15 mouse cellular contexts compared by ENCODE assay signal in the genomic region with DNA sequence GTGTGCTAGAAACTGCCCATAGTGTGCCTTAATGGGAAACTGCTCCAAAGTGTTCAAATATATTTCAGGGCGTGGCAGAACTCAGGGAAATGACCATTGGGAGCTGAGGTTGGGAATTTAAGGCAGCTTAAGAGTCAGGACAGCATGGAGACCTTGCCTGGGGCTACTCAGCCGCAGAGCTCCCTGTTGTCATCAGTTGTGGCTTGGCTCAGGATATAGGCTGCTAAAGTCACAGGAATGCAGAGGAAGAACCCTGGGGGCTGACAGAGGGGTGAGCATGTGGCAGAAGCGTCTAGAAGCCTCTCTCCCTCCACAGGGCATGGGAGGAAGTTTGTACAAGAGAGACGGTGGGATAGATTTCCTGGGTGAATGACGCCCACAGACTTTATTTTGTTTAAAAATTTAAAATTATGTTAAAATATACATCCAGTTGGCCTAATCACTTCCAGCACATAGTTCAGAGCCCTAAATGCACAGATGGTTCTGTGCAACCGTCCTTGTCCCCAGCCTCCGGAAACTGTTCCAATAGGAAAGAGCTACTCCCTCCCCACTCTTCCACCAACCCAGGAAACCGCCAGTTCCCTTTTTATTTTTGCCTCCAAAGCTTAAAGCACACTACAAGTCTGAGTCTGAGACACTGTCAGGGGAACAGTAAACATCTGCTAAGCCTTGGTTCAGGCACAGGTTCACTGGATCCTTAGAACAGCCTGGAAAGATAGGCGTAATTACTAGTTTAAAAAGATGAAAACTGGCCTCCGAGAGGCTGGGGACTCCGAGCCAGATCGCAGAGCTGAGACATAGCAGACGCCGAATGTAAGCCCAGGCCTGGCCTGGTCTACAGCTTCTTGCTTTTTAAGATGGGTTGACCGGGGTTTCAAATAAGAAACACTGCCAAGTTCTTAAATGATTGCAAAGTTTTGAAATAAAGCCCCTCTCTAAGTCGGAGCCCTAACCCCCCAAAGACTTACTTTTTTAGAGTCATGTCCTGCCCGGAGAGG. TPM values are rescaled to one million over a fixed set of nuclear protein-coding genes. Genes with fewer than 3 reads are reported as not detected.
A peak's percentile ranks its signal among the peaks of the same experiment; 100 is the strongest.
DNase-seq lines count a peak whose midpoint lies in the region; ATAC-seq and TF ChIP-seq lines count a peak whose summit lies in the region.
"Had no signal": no experiment of that assay in that cellular context is flagged by ENCODE, and none has a peak within 500 bp of the region (broad histone marks: within the 10 kb centered on the region; RNA-seq: fewer than 3 reads in every experiment).

No protein-coding gene starts in this region.

- no peak overlapping the region for H3K4me3 ChIP-seq in forebrain, postnatal 0 days (ENCODE audit: low read depth, low read length)
- no peak overlapping the region for H3K4me3 ChIP-seq in forebrain, embryonic 11.5 days (ENCODE audit: low read depth, low read length)
- H3K4me3 ChIP-seq in lung, embryonic 15.5 days = no peak overlapping the region
- H3K4me3 ChIP-seq in embryonic facial prominence, embryonic 11.5 days (ENCODE audit: low read depth, low read length) = no peak overlapping the region
- no peak overlapping the region for H3K4me3 ChIP-seq in stomach, embryonic 15.5 days (replicated peaks)
- H3K4me3 ChIP-seq: neural tube, embryonic 12.5 days had no signal

- no peak overlapping the region for H3K27ac ChIP-seq in forebrain, postnatal 0 days (ENCODE audit: low read depth, low read length)
- no peak overlapping the region for H3K27ac ChIP-seq in forebrain, embryonic 11.5 days (ENCODE audit: low read depth, low read length)
- peak overlapping the region; percentile 57 for H3K27ac ChIP-seq in lung, embryonic 15.5 days
- H3K27ac ChIP-seq in embryonic facial prominence, embryonic 11.5 days (replicated peaks; ENCODE audit: low read depth, low read length) = no peak overlapping the region
- peak overlapping the region; percentile 85 for H3K27ac ChIP-seq in stomach, embryonic 15.5 days
- H3K27ac ChIP-seq: neural tube, embryonic 12.5 days had no signal

- 68% methylated on average over 17 of the region's 17 CpGs for WGBS in forebrain, postnatal 0 days
- WGBS in forebrain, embryonic 11.5 days = 78% methylated on average over 17 of the region's 17 CpGs
- WGBS in lung, embryonic 15.5 days = 53% methylated on average over 17 of the region's 17 CpGs
- WGBS in embryonic facial prominence, embryonic 11.5 days = 52% methylated on average over 17 of the region's 17 CpGs
- 42% methylated on average over 17 of the region's 17 CpGs for WGBS in stomach, embryonic 15.5 days

- no peaks in the 10 kb centered on the region for H3K4me1 ChIP-seq in forebrain, postnatal 0 days (ENCODE audit: insufficient read depth)
- H3K4me1 ChIP-seq in forebrain, embryonic 11.5 days (replicated peaks; ENCODE audit: control insufficient read depth, insufficient read depth, low read length) = 0 out of 2 replicates have a peak, but pooled peaks cover 2% of the 10 kb centered on the region
- peaks cover 30% of the 10 kb centered on the region for H3K4me1 ChIP-seq in lung, embryonic 15.5 days
- H3K4me1 ChIP-seq in embryonic facial prominence, embryonic 11.5 days (ENCODE audit: control insufficient read depth, insufficient read depth, low read length) = no peaks in the 10 kb centered on the region
- peaks cover 19% of the 10 kb centered on the region for H3K4me1 ChIP-seq in stomach, embryonic 15.5 days

- no peaks in the 10 kb centered on the region for H3K27me3 ChIP-seq in forebrain, postnatal 0 days (ENCODE audit: insufficient read depth, low read length)
- no peaks in the 10 kb centered on the region for H3K27me3 ChIP-seq in forebrain, embryonic 11.5 days (ENCODE audit: control insufficient read depth, insufficient read depth, low read length)
- H3K27me3 ChIP-seq in lung, embryonic 15.5 days = no peaks in the 10 kb centered on the region
- H3K27me3 ChIP-seq in embryonic facial prominence, embryonic 11.5 days (ENCODE audit: control insufficient read depth, insufficient read depth, low read length) = no peaks in the 10 kb centered on the region
- no peaks in the 10 kb centered on the region for H3K27me3 ChIP-seq in stomach, embryonic 15.5 days (replicated peaks)
- H3K27me3 ChIP-seq: neural tube, embryonic 12.5 days had no signal

- DNase-seq in forebrain, postnatal 0 days = no peak
- no peak for DNase-seq in forebrain, embryonic 11.5 days (ENCODE audit: low spot score)
- no peak for DNase-seq in lung, adult 18-20 months
- no peak for DNase-seq in embryonic facial prominence, embryonic 11.5 days (ENCODE audit: low spot score)
- no peak for DNase-seq in layer of hippocampus, postnatal 25 days (ENCODE audit: extremely low spot score in 1 of 2, low spot score in 1 of 2)
- no peak for DNase-seq in frontal cortex, postnatal 14 days (ENCODE audit: low spot score in 2 of 2)
- DNase-seq: cerebellum, adult 8-10 months; heart, postnatal 36 days; left cerebral cortex, postnatal 4 days; lung, postnatal 10 days; midbrain, embryonic 14.5 days had no signal

- H3K9me3 ChIP-seq in forebrain, postnatal 0 days (ENCODE audit: low read length) = no peaks in the 10 kb centered on the region
- H3K9me3 ChIP-seq in forebrain, embryonic 11.5 days (ENCODE audit: control insufficient read depth, low read length) = no peaks in the 10 kb centered on the region
- no peaks in the 10 kb centered on the region for H3K9me3 ChIP-seq in lung, embryonic 15.5 days
- no peaks in the 10 kb centered on the region for H3K9me3 ChIP-seq in embryonic facial prominence, embryonic 11.5 days (replicated peaks; ENCODE audit: control insufficient read depth, low read length)
- no peaks in the 10 kb centered on the region for H3K9me3 ChIP-seq in stomach, embryonic 15.5 days
- H3K9me3 ChIP-seq: neural tube, embryonic 12.5 days had no signal

- no peak for TF ChIP-seq CTCF in forebrain, postnatal 0 days (IDR thresholded peaks at IDR 0.05; ENCODE audit: low read depth)

- H3K9ac ChIP-seq in forebrain, postnatal 0 days = no peak overlapping the region
- no peak overlapping the region for H3K9ac ChIP-seq in forebrain, embryonic 11.5 days (ENCODE audit: low read length)
- H3K9ac ChIP-seq in lung, embryonic 15.5 days = no peak overlapping the region
- H3K9ac ChIP-seq in embryonic facial prominence, embryonic 11.5 days (replicated peaks; ENCODE audit: low read length) = peak overlapping the region; percentile 19; the same call in 1 of the 2 replicates
- H3K9ac ChIP-seq in stomach, embryonic 15.5 days = no peak overlapping the region
- H3K9ac ChIP-seq: neural tube, embryonic 12.5 days had no signal

- H3K4me2 ChIP-seq in forebrain, postnatal 0 days (ENCODE audit: low read depth) = no peak overlapping the region
- no peak overlapping the region for H3K4me2 ChIP-seq in forebrain, embryonic 11.5 days (ENCODE audit: low read depth, low read length, severe bottlenecking)
- H3K4me2 ChIP-seq in lung, embryonic 15.5 days = no peak overlapping the region
- H3K4me2 ChIP-seq in embryonic facial prominence, embryonic 11.5 days (ENCODE audit: low read depth, low read length) = no peak overlapping the region
- H3K4me2 ChIP-seq in stomach, embryonic 15.5 days = peak overlapping the region; percentile 17; the same call in 1 of the 2 replicates
- H3K4me2 ChIP-seq: neural tube, embryonic 12.5 days had no signal

- peak; percentile 69; the same call in 1 of the 2 replicates for ATAC-seq in forebrain, postnatal 0 days
- ATAC-seq in forebrain, embryonic 11.5 days (replicated peaks; ENCODE audit: low FRiP score) = no peak
- no peak for ATAC-seq in lung, embryonic 15.5 days (ENCODE audit: borderline replicate concordance, extremely low read depth, low FRiP score, low TSS enrichment)
- no peak for ATAC-seq in embryonic facial prominence, embryonic 11.5 days (replicated peaks; ENCODE audit: insufficient number of reproducible peaks, low FRiP score, low TSS enrichment, low read depth)
- ATAC-seq in stomach, embryonic 15.5 days (ENCODE audit: insufficient read depth, low FRiP score, low read depth) = peak; percentile 14; the same call in 1 of the 2 replicates
- ATAC-seq: inflammation-experienced regulatory T-cells, adult 6 months had no signal

- H3K36me3 ChIP-seq in forebrain, postnatal 0 days (ENCODE audit: insufficient read depth) = no peaks in the 10 kb centered on the region
- no peaks in the 10 kb centered on the region for H3K36me3 ChIP-seq in forebrain, embryonic 11.5 days (ENCODE audit: control insufficient read depth, insufficient read depth, low read length)
- H3K36me3 ChIP-seq in lung, embryonic 15.5 days = no peaks in the 10 kb centered on the region
- H3K36me3 ChIP-seq in embryonic facial prominence, embryonic 11.5 days (replicated peaks; ENCODE audit: control insufficient read depth, insufficient read depth, low read depth, low read length) = no peaks in the 10 kb centered on the region
- no peaks in the 10 kb centered on the region for H3K36me3 ChIP-seq in stomach, embryonic 15.5 days
- H3K36me3 ChIP-seq: neural tube, embryonic 12.5 days had no signal

RNA-seq across cellular contexts. Expression of gene Slc44a3, which starts 5.8 kb away (rescaled TPM):
- total RNA-seq in forebrain, postnatal 0 days (2014; rRNA removed) = 0.48 and 1.4 TPM in 2 replicates
- 0.40 and 0.52 TPM in 2 replicates for polyA plus RNA-seq in forebrain, postnatal 0 days (2015; fragmentation: Nextera tagmentation; extraction: Ambion mirVana)
- polyA plus RNA-seq in forebrain, embryonic 11.5 days (2014; fragmentation: Nextera tagmentation; extraction: Ambion mirVana) = 0.83 and 1.0 TPM in 2 replicates
- 15.3 and 16.5 TPM in 2 replicates for polyA plus RNA-seq in lung, embryonic 15.5 days (2015; fragmentation: Nextera tagmentation; extraction: Ambion mirVana)
- polyA plus RNA-seq in embryonic facial prominence, embryonic 11.5 days (2014; fragmentation: Nextera tagmentation; extraction: Ambion mirVana) = 0.32 and 0.67 TPM in 2 replicates
- 35.4 and 46.9 TPM in 2 replicates for polyA plus RNA-seq in stomach, embryonic 15.5 days (2015; fragmentation: Nextera tagmentation; extraction: Ambion mirVana)
- not detected for total RNA-seq in layer of hippocampus, postnatal 25 days (2021)
- polyA plus RNA-seq: inflammation-experienced regulatory T-cells, adult 6 months had no signal

Comparison
In these comparisons a context has a peak if more than half of its experiments do, and no peak if none do; other contexts are left out.
1. ATAC-seq: peak in forebrain, postnatal 0 days (single experiment) and stomach, embryonic 15.5 days (single experiment); none in forebrain, embryonic 11.5 days (single experiment), lung, embryonic 15.5 days (single experiment) and embryonic facial prominence, embryonic 11.5 days (single experiment).
2. H3K27ac ChIP-seq: peak in lung, embryonic 15.5 days (single experiment) and stomach, embryonic 15.5 days (single experiment); none in forebrain, postnatal 0 days (single experiment), forebrain, embryonic 11.5 days (single experiment) and embryonic facial prominence, embryonic 11.5 days (single experiment).